Mouse (Mus musculus) heart, adult 9 months (tissue): Measurements from ENCODE around the gene Cnnm3.

Source experiments
- DNase-seq, 2 experiments: peaks; one replicate each; pipeline ENCODE4 v3.0.0; 2022; ENCODE audit warnings: low spot score in 2 of 2

Cnnm3 gene

GRCm38 (mm10) chr1:36556553-36557456 lies 45.1 kb downstream of the Cnnm3 start:
- DNase-seq: peak; percentile 93 to 95

GRCm38 (mm10) chr1:36557457-36558011 lies 45.9 kb downstream of the Cnnm3 start:
- peak; percentile 89 to 90 for DNase-seq

GRCm38 (mm10) chr1:36558031-36558993 lies 46.6 kb downstream of the Cnnm3 start, which contains the start of gene Sema4c:
Sema4c (minus strand) TSS chr1:36558349.
- DNase-seq: peak in 1 of 2 experiments; percentile 70

- no peak for DNase-seq
Observed at GRCm38 (mm10) chr1:36559256-36559655, 47.6 kb downstream of the Cnnm3 start.

GRCm38 (mm10) chr1:36559888-36560287 lies 48.2 kb downstream of the Cnnm3 start:
- no peak for DNase-seq

- DNase-seq: peak; percentile 66 to 85
Observed at GRCm38 (mm10) chr1:36560903-36561302, 49.2 kb downstream of the Cnnm3 start.

- DNase-seq: no peak
Observed at GRCm38 (mm10) chr1:36562388-36562787, 50.7 kb downstream of the Cnnm3 start.

GRCm38 (mm10) chr1:36563197-36563596 lies 51.5 kb downstream of the Cnnm3 start:
- peak; percentile 62 to 75 for DNase-seq

- DNase-seq: no peak
Observed at GRCm38 (mm10) chr1:36563632-36564031, 52.0 kb downstream of the Cnnm3 start.

GRCm38 (mm10) chr1:36564101-36564500 lies 52.4 kb downstream of the Cnnm3 start:
- peak; percentile 84 to 87 for DNase-seq

GRCm38 (mm10) chr1:36566425-36566824 lies 54.8 kb downstream of the Cnnm3 start:
- no peak for DNase-seq

GRCm38 (mm10) chr1:36567818-36568603 lies 56.3 kb downstream of the Cnnm3 start:
- no peak for DNase-seq

- DNase-seq: peak; percentile 55 to 71
Observed at GRCm38 (mm10) chr1:36568776-36569175, 57.1 kb downstream of the Cnnm3 start.

- DNase-seq: peak in 1 of 2 experiments; percentile 31
Observed at GRCm38 (mm10) chr1:36569694-36570276, 58.1 kb downstream of the Cnnm3 start.

GRCm38 (mm10) chr1:36570320-36570719 lies 58.7 kb downstream of the Cnnm3 start:
- no peak for DNase-seq

- DNase-seq: peak; percentile 75 to 80
Observed at GRCm38 (mm10) chr1:36571627-36572026, 60.0 kb downstream of the Cnnm3 start.

- no peak for DNase-seq
Observed at GRCm38 (mm10) chr1:36572140-36572700, 60.6 kb downstream of the Cnnm3 start.

GRCm38 (mm10) chr1:36572709-36573108 lies 61.0 kb downstream of the Cnnm3 start:
- DNase-seq: peak; percentile 65 to 84

- no peak for DNase-seq
Observed at GRCm38 (mm10) chr1:36573524-36573923, 61.9 kb downstream of the Cnnm3 start.
